Mouse (Mus musculus) hindbrain, embryonic 12.5 days (tissue): ENCODE results near the gene Cfap70. TPM values are rescaled to one million over a fixed set of nuclear protein-coding genes. Genes with fewer than 3 reads are reported as not detected.
A peak's percentile ranks its signal among the peaks of the same experiment; 100 is the strongest.

ENCODE experiments used
- ATAC-seq: fragments of 200-750 bp; cut with Nextera tagmentation; 2 replicates; pipeline ENCODE4 v1.8.0; 2017; ENCODE audit warnings: moderate TSS enrichment; ENCODE audit not compliant: low FRiP score
- H3K27ac ChIP-seq: fragments of 300-500 bp; sonication (generic); 2 replicates; pipeline ENCODE4 v1.5.1; 2016; ENCODE audit warnings: mild to moderate bottlenecking
- H3K27me3 ChIP-seq: fragments of 300-500 bp; sonication (generic); 2 replicates; pipeline ENCODE4 v1.6.1; 2016; ENCODE audit warnings: mild to moderate bottlenecking
- H3K36me3 ChIP-seq: fragments of 300-500 bp; sonication (generic); 2 replicates; pipeline ENCODE4 v1.6.1; 2016; ENCODE audit warnings: mild to moderate bottlenecking
- H3K4me1 ChIP-seq: fragments of 300-500 bp; sonication (generic); 2 replicates; pipeline ENCODE4 v1.6.1; 2016
- H3K4me2 ChIP-seq: fragments of 300-500 bp; sonication (generic); replicated peaks from 2 replicates; pipeline ENCODE4 v1.6.1; 2016; ENCODE audit warnings: mild to moderate bottlenecking
- H3K4me3 ChIP-seq: fragments of 300-500 bp; sonication (generic); 2 replicates; pipeline ENCODE4 v1.5.1; 2016; ENCODE audit warnings: mild to moderate bottlenecking
- H3K9ac ChIP-seq: fragments of 300-500 bp; sonication (generic); 2 replicates; pipeline ENCODE4 v1.6.1; 2016; ENCODE audit warnings: mild to moderate bottlenecking, moderate library complexity
- H3K9me3 ChIP-seq: fragments of 300-500 bp; sonication (generic); replicated peaks from 2 replicates; pipeline ENCODE4 v1.6.1; 2016; ENCODE audit warnings: mild to moderate bottlenecking
- WGBS: fragments of 180-500 bp; shearing (Covaris S2); methylation state at CpG from one replicate; pipeline ENCODE4 v1.1.7; 2016; 5-methylcytosine and 5-hydroxymethylcytosine counted together
- polyA plus RNA-seq: library from polyadenylated mRNA; unstranded; fragments of >200 nt; fragmentation: Nextera tagmentation; extraction: Ambion mirVana; gene quantifications from 2 replicates; pipeline ENCODE4 v1.2.1, GENCODE M21; 2016

Gene Cfap70
- polyA plus RNA-seq, 1 experiment from 2014 or later = 2.3 TPM

- H3K36me3 ChIP-seq = no peaks in the 10 kb centered on the region
- H3K9me3 ChIP-seq = no peaks in the 10 kb centered on the region
- H3K27me3 ChIP-seq = no peaks in the 10 kb centered on the region
- no peak overlapping the region for H3K4me3 ChIP-seq
- H3K4me1 ChIP-seq = no peaks in the 10 kb centered on the region
- no peak overlapping the region for H3K9ac ChIP-seq
- ATAC-seq = no peak
- 50% methylated on average over 1 of the region's 1 CpGs for WGBS
- H3K4me2 ChIP-seq = no peak overlapping the region
- H3K27ac ChIP-seq = no peak overlapping the region
Observed at GRCm38 (mm10) chr14:20400071-20400470, 52.0 kb downstream of the Cfap70 start.

- 51% methylated on average over 4 of the region's 4 CpGs for WGBS
- H3K27ac ChIP-seq = no peak overlapping the region
- no peak overlapping the region for H3K4me2 ChIP-seq
- no peaks in the 10 kb centered on the region for H3K36me3 ChIP-seq
- no peak overlapping the region for H3K4me3 ChIP-seq
- ATAC-seq = no peak
- H3K9ac ChIP-seq = no peak overlapping the region
- no peaks in the 10 kb centered on the region for H3K9me3 ChIP-seq
- H3K27me3 ChIP-seq = no peaks in the 10 kb centered on the region
- peaks cover 4% of the 10 kb centered on the region; the same call in 1 of the 2 replicates for H3K4me1 ChIP-seq
Observed at GRCm38 (mm10) chr14:20398864-20399263, 53.2 kb downstream of the Cfap70 start.

GRCm38 (mm10) chr14:20397220-20397619 is 54.8 kb downstream of the Cfap70 start:
- Histone ChIP-seq H3K9ac (no peak overlapping the region), H3K27ac (no peak overlapping the region), H3K4me3 (no peak overlapping the region), H3K27me3 (no peaks in the 10 kb centered on the region), H3K9me3 (no peaks in the 10 kb centered on the region), H3K4me2 (no peak overlapping the region), H3K36me3 (no peaks in the 10 kb centered on the region), H3K4me1 (peaks cover 9% of the 10 kb centered on the region; the same call in 1 of the 2 replicates)
- no peak for ATAC-seq
- 80% methylated on average over 9 of the region's 9 CpGs for WGBS

- Histone ChIP-seq H3K4me1 (peaks cover 15% of the 10 kb centered on the region), H3K36me3 (peaks cover 14% of the 10 kb centered on the region; the same call in 1 of the 2 replicates), H3K9ac (peak within 1 kb of the TSS; percentile 90), H3K9me3 (no peaks in the 10 kb centered on the region), H3K4me2 (peak within 1 kb of the TSS; percentile 54), H3K4me3 (peak within 1 kb of the TSS; percentile 76), H3K27ac (peak within 1 kb of the TSS; percentile 87), H3K27me3 (no peaks in the 10 kb centered on the region)
- peak; percentile 96 for ATAC-seq
- under 1% methylated on average over 67 of the region's 68 CpGs for WGBS
Observed at GRCm38 (mm10) chr14:20393205-20393913, 58.7 kb downstream of the Cfap70 start, which contains the start of gene Mrps16. Gene Mrps16 (minus strand): TSS chr14:20393634.

GRCm38 (mm10) chr14:20392326-20392725 is 59.7 kb downstream of the Cfap70 start:
- WGBS = 97% methylated on average over 4 of the region's 4 CpGs
- Histone ChIP-seq H3K4me1 (peaks cover 25% of the 10 kb centered on the region), H3K4me3 (no peak overlapping the region), H3K9ac (no peak overlapping the region), H3K27me3 (no peaks in the 10 kb centered on the region), H3K4me2 (no peak overlapping the region), H3K27ac (no peak overlapping the region), H3K36me3 (peaks cover 17% of the 10 kb centered on the region; the same call in 1 of the 2 replicates), H3K9me3 (no peaks in the 10 kb centered on the region)
- ATAC-seq = no peak

- Histone ChIP-seq H3K4me3 (peak overlapping the region; percentile 84), H3K27me3 (no peaks in the 10 kb centered on the region), H3K4me1 (peaks cover 42% of the 10 kb centered on the region), H3K36me3 (peaks cover 35% of the 10 kb centered on the region), H3K4me2 (peak overlapping the region; percentile 91), H3K9ac (0 out of 2 replicates have a peak overlapping the region, but pooled peaks have one; percentile 86), H3K27ac (peak overlapping the region; percentile 83; the same call in 1 of the 2 replicates), H3K9me3 (no peaks in the 10 kb centered on the region)
- 91% methylated on average over 8 of the region's 8 CpGs for whole genome bisulfite sequencing
- no peak for ATAC-seq
Observed at GRCm38 (mm10) chr14:20389446-20390079, 62.5 kb downstream of the Cfap70 start.

- Histone ChIP-seq H3K4me3 (peak within 1 kb of the TSS; percentile 84), H3K27me3 (no peaks in the 10 kb centered on the region), H3K9ac (peak within 1 kb of the TSS; percentile 86), H3K4me2 (peak within 1 kb of the TSS; percentile 91), H3K36me3 (peaks cover 39% of the 10 kb centered on the region), H3K4me1 (peaks cover 39% of the 10 kb centered on the region), H3K27ac (peak within 1 kb of the TSS; percentile 83), H3K9me3 (no peaks in the 10 kb centered on the region)
- peak; percentile 74 for ATAC-seq
- under 1% methylated on average over 57 of the region's 59 CpGs for WGBS
Observed at GRCm38 (mm10) chr14:20388441-20389129, 63.4 kb downstream of the Cfap70 start, which contains the start of gene Dnajc9. Gene Dnajc9 (minus strand): TSS chr14:20388910.

GRCm38 (mm10) chr14:20379753-20380430 is 72.1 kb downstream of the Cfap70 start:
- H3K9me3 ChIP-seq = no peaks in the 10 kb centered on the region
- H3K27me3 ChIP-seq = no peaks in the 10 kb centered on the region
- ATAC-seq = no peak
- no peak overlapping the region for H3K4me3 ChIP-seq
- H3K36me3 ChIP-seq = peaks cover 67% of the 10 kb centered on the region
- no peak overlapping the region for H3K27ac ChIP-seq
- H3K4me2 ChIP-seq = no peak overlapping the region
- H3K4me1 ChIP-seq = no peaks in the 10 kb centered on the region
- 90% methylated on average over 9 of the region's 9 CpGs for WGBS
- H3K9ac ChIP-seq = no peak overlapping the region

- no peaks in the 10 kb centered on the region for H3K4me1 ChIP-seq
- H3K4me2 ChIP-seq = no peak overlapping the region
- H3K36me3 ChIP-seq = peaks cover 67% of the 10 kb centered on the region
- no peak overlapping the region for H3K4me3 ChIP-seq
- H3K27me3 ChIP-seq = no peaks in the 10 kb centered on the region
- no peak overlapping the region for H3K9ac ChIP-seq
- WGBS = 95% methylated on average over 5 of the region's 5 CpGs
- no peaks in the 10 kb centered on the region for H3K9me3 ChIP-seq
- no peak overlapping the region for H3K27ac ChIP-seq
- ATAC-seq = no peak
Observed at GRCm38 (mm10) chr14:20379087-20379640, 72.9 kb downstream of the Cfap70 start.

- Histone ChIP-seq H3K4me2 (no peak overlapping the region), H3K9me3 (no peaks in the 10 kb centered on the region), H3K9ac (no peak overlapping the region), H3K4me1 (no peaks in the 10 kb centered on the region), H3K36me3 (peaks cover 66% of the 10 kb centered on the region), H3K4me3 (no peak overlapping the region), H3K27ac (no peak overlapping the region), H3K27me3 (no peaks in the 10 kb centered on the region)
- WGBS = 40% methylated on average over 13 of the region's 13 CpGs
- no peak for ATAC-seq
Observed at GRCm38 (mm10) chr14:20378313-20379061, 73.5 kb downstream of the Cfap70 start.

- no peaks in the 10 kb centered on the region for H3K4me1 ChIP-seq
- WGBS = 94% methylated on average over 4 of the region's 4 CpGs
- no peak overlapping the region for H3K4me3 ChIP-seq
- H3K36me3 ChIP-seq = peaks cover 69% of the 10 kb centered on the region
- no peak overlapping the region for H3K4me2 ChIP-seq
- H3K27ac ChIP-seq = no peak overlapping the region
- no peaks in the 10 kb centered on the region for H3K27me3 ChIP-seq
- ATAC-seq = no peak
- H3K9me3 ChIP-seq = no peaks in the 10 kb centered on the region
- no peak overlapping the region for H3K9ac ChIP-seq
Observed at GRCm38 (mm10) chr14:20377112-20377521, 74.9 kb downstream of the Cfap70 start.
